Mouse (Mus musculus): ENCODE results near the gene Zfp710. TPM values are rescaled to one million over a fixed set of nuclear protein-coding genes. Genes with fewer than 3 reads are reported as not detected.

The Zfp710 gene
- total and polyA plus RNA-seq, 3 experiments = 7.6 to 16.2 (median 14.4) TPM

GRCm38 (mm10) chr7:80073506-80073905 is 48.9 kb downstream of the Zfp710 start:
- no peak overlapping the region for H3K9ac ChIP-seq (ENCODE audit: insufficient read depth, low read depth)
- in situ Hi-C loops (cut with MboI; ENCODE audit: low pct_ligation_motif_present, low pct_unique_long_range_greater_than_20kb, low sequenced_read_pairs) = no loop called here
- H3K9me3 ChIP-seq (replicated peaks; ENCODE audit: low read length) = no peaks in the 10 kb centered on the region
- H3K79me2 ChIP-seq (replicated peaks; ENCODE audit: control insufficient read depth, extremely low read depth, insufficient read depth, poor library complexity, severe bottlenecking) = 0 out of 2 replicates have a peak, but pooled peaks cover 3% of the 10 kb centered on the region
- peak overlapping the region; percentile 5; the same call in 1 of the 2 replicates for H3K4me2 ChIP-seq (ENCODE audit: insufficient read depth, low read depth, poor library complexity, severe bottlenecking)
- H3K36me3 ChIP-seq (replicated peaks in 1 of 2; ENCODE audit: control insufficient read depth in 1 of 2, insufficient read depth in 1 of 2, low read length in 1 of 2) = peaks cover 0 to 4% of the 10 kb centered on the region in 2 experiments
- dilution Hi-C loops (cut with MboI; ENCODE audit: extremely low pct_ligation_motif_present, extremely low pct_unique_long_range_greater_than_20kb, low sequenced_read_pairs) = no loop called here
- no peak for DNase-seq (ENCODE audit: extremely low read depth)
- H3K27me3 ChIP-seq (replicated peaks) = no peaks in the 10 kb centered on the region
- TF ChIP-seq UBTF (IDR thresholded peaks at IDR 0.05; ENCODE audit: low read depth, low read length) (no peak), CHD2 (IDR thresholded peaks at IDR 0.05; ENCODE audit: low read length) (peak; percentile 53), NRF1 (IDR thresholded peaks at IDR 0.05; ENCODE audit: low read depth, low read length) (no peak), ETS1 (conservative IDR thresholded peaks at IDR 0.05; ENCODE audit: low read depth, low read length) (peak; percentile 64), MAX (IDR thresholded peaks at IDR 0.05; ENCODE audit: low read length) (peak; percentile 34; the same call in 1 of the 2 replicates), BHLHE40 (IDR thresholded peaks at IDR 0.05; ENCODE audit: low read depth, low read length) (peak; percentile 76), JUND (conservative IDR thresholded peaks at IDR 0.05; ENCODE audit: low read depth, low read length) (no peak), E2F4 (IDR thresholded peaks at IDR 0.05; ENCODE audit: insufficient replicate concordance, low read depth, low read length) (no peak), EP300 (IDR thresholded peaks at IDR 0.05; ENCODE audit: low read length) (peak; percentile 48; the same call in 1 of the 2 replicates), ELF1 (IDR thresholded peaks at IDR 0.05; ENCODE audit: low read depth, low read length) (no peak), TBP (conservative IDR thresholded peaks at IDR 0.05; ENCODE audit: low read depth, low read length) (no peak), ZMIZ1 (IDR thresholded peaks at IDR 0.05; ENCODE audit: low read depth, low read length) (no peak), JUN (IDR thresholded peaks at IDR 0.05; ENCODE audit: insufficient read depth, low read depth, low read length) (no peak), IRF4 (IDR thresholded peaks at IDR 0.05; ENCODE audit: low read depth, low read length) (0 out of 2 replicates have a peak, but pooled peaks have one; percentile 19), USF2 (conservative IDR thresholded peaks at IDR 0.05; ENCODE audit: low read depth, low read length) (no peak), TCF12 (IDR thresholded peaks at IDR 0.05; ENCODE audit: low read depth, low read length) (peak; percentile 38; the same call in 1 of the 2 replicates), POLR2AphosphoS2 (IDR thresholded peaks at IDR 0.05; ENCODE audit: low read depth, low read length) (no peak), MEF2A (IDR thresholded peaks at IDR 0.05; ENCODE audit: borderline replicate concordance, low read depth, low read length) (peak; percentile 34; the same call in 1 of the 2 replicates), CHD1 (IDR thresholded peaks at IDR 0.05; ENCODE audit: low read depth, low read length) (no peak), KAT2A (IDR thresholded peaks at IDR 0.05; ENCODE audit: insufficient replicate concordance, low read length) (no peak), USF1 (IDR thresholded peaks at IDR 0.05; ENCODE audit: low read depth, low read length) (no peak), CTCF (conservative IDR thresholded peaks at IDR 0.05 in 1 of 2, IDR thresholded peaks at IDR 0.05 in 1 of 2; ENCODE audit: low read depth in 2 of 2, low read length in 2 of 2) (no peak), RAD21 (IDR thresholded peaks at IDR 0.05; ENCODE audit: low read depth, low read length) (no peak)
- peaks cover 56 to 95% of the 10 kb centered on the region in 2 experiments for H3K4me1 ChIP-seq (ENCODE audit: control insufficient read depth in 1 of 2, insufficient read depth in 2 of 2)
- 0 out of 2 replicates have a peak overlapping the region, but pooled peaks have one; percentile 10 for H3K27ac ChIP-seq (ENCODE audit: insufficient read depth, low read depth)
- no peak overlapping the region for H3K4me3 ChIP-seq (replicated peaks in 1 of 3; ENCODE audit: low read depth in 2 of 3, low read length in 2 of 3, poor library complexity in 1 of 3)

All from CH12.LX (cell line).